Mouse (Mus musculus) neural tube, embryonic 15.5 days (tissue): ENCODE measurements around the gene Snx5. TPM values are rescaled to one million over a fixed set of nuclear protein-coding genes. Genes with fewer than 3 reads are reported as not detected.

ENCODE experiments used
- ATAC-seq: fragments of 200-750 bp; cut with Nextera tagmentation; 2 replicates; pipeline ENCODE4 v1.8.0; 2017; ENCODE audit warnings: mild to moderate bottlenecking, moderate TSS enrichment, moderate library complexity; ENCODE audit not compliant: low FRiP score
- H3K27ac ChIP-seq: fragments of 300-500 bp; sonication (generic); replicated peaks from 2 replicates; pipeline ENCODE4 v1.5.1; 2015; ENCODE audit warnings: mild to moderate bottlenecking, inconsistent platforms
- H3K27me3 ChIP-seq: fragments of 300-500 bp; sonication (generic); replicated peaks from 2 replicates; pipeline ENCODE4 v1.6.1; 2015; ENCODE audit warnings: inconsistent platforms
- H3K36me3 ChIP-seq: fragments of 300-500 bp; sonication (generic); 2 replicates; pipeline ENCODE4 v1.6.1; 2015; ENCODE audit warnings: inconsistent platforms
- H3K4me1 ChIP-seq: fragments of 300-500 bp; sonication (generic); 2 replicates; pipeline ENCODE4 v1.6.1; 2015; ENCODE audit warnings: inconsistent platforms
- H3K4me2 ChIP-seq: fragments of 300-500 bp; sonication (generic); 2 replicates; pipeline ENCODE4 v1.6.1; 2015; ENCODE audit warnings: inconsistent platforms, mild to moderate bottlenecking, moderate library complexity
- H3K4me3 ChIP-seq: fragments of 300-500 bp; sonication (generic); replicated peaks from 2 replicates; pipeline ENCODE4 v1.5.1; 2015; ENCODE audit warnings: mild to moderate bottlenecking, inconsistent platforms
- H3K9ac ChIP-seq: fragments of 300-500 bp; sonication (generic); replicated peaks from 2 replicates; pipeline ENCODE4 v1.6.1; 2015; ENCODE audit warnings: mild to moderate bottlenecking, inconsistent platforms
- H3K9me3 ChIP-seq: fragments of 300-500 bp; sonication (generic); replicated peaks from 2 replicates; pipeline ENCODE4 v1.6.1; 2016; ENCODE audit warnings: inconsistent platforms
- WGBS: fragments of 180-500 bp; shearing (Covaris S2); methylation state at CpG from one replicate; pipeline ENCODE4 v1.1.7; 2015; ENCODE audit warnings: mixed read lengths; 5-methylcytosine and 5-hydroxymethylcytosine counted together
- polyA plus RNA-seq: library from polyadenylated mRNA; unstranded; fragments of >200 nt; fragmentation: Nextera tagmentation; extraction: Ambion mirVana; gene quantifications from 2 replicates; pipeline ENCODE4 v1.2.1, GENCODE M21; 2015

Snx5 gene
- polyA plus RNA-seq, 1 experiment from 2014 or later = 74.4 TPM

DNA sequence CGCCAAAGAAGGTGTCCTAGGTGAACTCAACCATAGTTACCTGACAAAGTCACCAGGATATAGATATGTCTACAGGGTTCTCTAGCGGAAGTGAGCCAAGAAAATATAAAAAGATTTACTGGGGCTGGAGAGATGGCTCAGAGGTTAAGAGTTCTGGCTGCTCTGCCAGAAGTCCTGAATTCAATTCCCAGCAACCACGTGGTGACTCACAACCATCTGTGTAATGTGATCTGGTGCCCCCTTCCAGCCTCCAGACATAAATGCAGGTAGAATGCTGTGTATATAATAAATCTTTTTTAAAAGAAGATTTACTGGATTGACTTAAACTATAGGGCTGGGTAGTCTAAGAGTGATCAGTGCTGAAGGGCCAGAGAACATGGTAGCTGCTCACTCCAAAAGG, 10.7 kb upstream of the Snx5 start:
- Histone ChIP-seq H3K4me3 (no peak overlapping the region), H3K9me3 (no peaks in the 10 kb centered on the region), H3K27ac (no peak overlapping the region), H3K36me3 (peaks cover 17% of the 10 kb centered on the region; the same call in 1 of the 2 replicates), H3K27me3 (no peaks in the 10 kb centered on the region), H3K9ac (no peak overlapping the region), H3K4me1 (no peaks in the 10 kb centered on the region), H3K4me2 (no peak overlapping the region)
- 66% methylated on average over 3 of the region's 3 CpGs for WGBS
- no peak for ATAC-seq

DNA sequence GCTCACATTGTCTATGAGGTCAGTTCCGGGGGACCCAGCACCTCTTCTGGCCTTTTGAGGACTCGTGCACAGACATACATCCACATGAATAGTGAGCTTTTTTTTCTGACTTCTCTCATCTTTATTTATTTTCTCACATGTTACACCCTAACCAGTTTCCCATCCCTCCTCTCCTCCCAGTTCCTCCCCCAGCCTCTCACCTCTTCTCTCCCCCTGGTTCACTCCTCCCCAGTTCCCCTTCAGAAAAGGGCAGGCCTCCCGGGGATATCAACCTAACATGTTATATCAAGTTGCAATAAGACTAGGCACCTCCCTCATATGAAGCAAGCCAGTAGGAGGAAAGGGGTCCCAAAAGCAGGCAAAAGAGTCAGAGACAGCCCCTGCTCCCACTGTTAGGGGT, 9.9 kb upstream of the Snx5 start:
- Histone ChIP-seq H3K36me3 (peaks cover 19% of the 10 kb centered on the region), H3K27me3 (no peaks in the 10 kb centered on the region), H3K27ac (no peak overlapping the region), H3K9me3 (no peaks in the 10 kb centered on the region), H3K9ac (no peak overlapping the region), H3K4me3 (no peak overlapping the region), H3K4me2 (no peak overlapping the region), H3K4me1 (no peaks in the 10 kb centered on the region)
- no peak for ATAC-seq
- 86% methylated on average over 3 of the region's 3 CpGs for WGBS

DNA sequence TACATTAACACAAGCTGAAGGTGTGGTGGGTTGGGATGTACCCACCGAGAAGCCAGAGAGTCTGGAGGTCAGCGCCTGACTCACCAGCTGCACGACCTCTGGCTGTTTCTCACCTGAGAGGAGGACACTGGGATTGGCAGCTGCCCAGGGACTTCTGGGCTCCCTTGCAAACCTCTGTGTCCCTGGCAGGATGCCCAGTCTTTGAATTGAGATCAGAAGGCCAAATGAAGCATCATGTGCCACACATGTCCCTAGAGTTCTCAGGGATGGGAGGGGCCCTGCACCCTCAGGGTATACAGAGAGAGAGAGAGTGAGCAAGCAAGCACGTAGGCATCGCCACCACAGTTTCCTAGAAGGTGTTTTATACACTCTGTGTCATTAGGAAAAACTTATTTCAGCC, 9.0 kb upstream of the Snx5 start:
- Histone ChIP-seq H3K27me3 (no peaks in the 10 kb centered on the region), H3K4me3 (no peak overlapping the region), H3K36me3 (peaks cover 19% of the 10 kb centered on the region), H3K9me3 (no peaks in the 10 kb centered on the region), H3K4me1 (no peaks in the 10 kb centered on the region), H3K9ac (no peak overlapping the region), H3K27ac (no peak overlapping the region), H3K4me2 (no peak overlapping the region)
- no peak for ATAC-seq
- WGBS = 58% methylated on average over 5 of the region's 5 CpGs

DNA sequence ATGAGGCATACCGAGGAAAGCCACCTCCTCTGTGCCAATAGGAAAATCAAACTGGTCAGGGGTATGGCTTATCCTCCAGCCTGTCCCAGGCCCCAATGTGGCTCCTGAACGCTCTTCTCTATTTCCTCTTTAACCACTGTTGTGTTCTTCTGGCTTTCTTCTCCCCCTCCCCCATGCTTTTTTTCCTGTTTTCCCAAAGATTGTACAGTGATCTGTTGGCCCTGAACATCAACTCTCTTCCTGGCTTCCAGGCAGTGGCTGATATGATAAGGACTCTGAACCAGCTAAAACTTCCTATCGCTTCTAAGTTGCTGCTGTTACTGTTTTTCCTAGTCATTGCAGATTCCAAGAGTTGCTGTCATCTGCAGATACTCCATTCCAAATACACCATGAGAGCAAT, 6.2 kb upstream of the Snx5 start:
- H3K27me3 ChIP-seq = no peaks in the 10 kb centered on the region
- H3K9ac ChIP-seq = no peak overlapping the region
- H3K36me3 ChIP-seq = peaks cover 19% of the 10 kb centered on the region
- H3K9me3 ChIP-seq = no peaks in the 10 kb centered on the region
- no peaks in the 10 kb centered on the region for H3K4me1 ChIP-seq
- no peak overlapping the region for H3K4me2 ChIP-seq
- H3K4me3 ChIP-seq = no peak overlapping the region
- 90% methylated on average over 3 of the region's 3 CpGs for WGBS
- H3K27ac ChIP-seq = no peak overlapping the region
- no peak for ATAC-seq

DNA sequence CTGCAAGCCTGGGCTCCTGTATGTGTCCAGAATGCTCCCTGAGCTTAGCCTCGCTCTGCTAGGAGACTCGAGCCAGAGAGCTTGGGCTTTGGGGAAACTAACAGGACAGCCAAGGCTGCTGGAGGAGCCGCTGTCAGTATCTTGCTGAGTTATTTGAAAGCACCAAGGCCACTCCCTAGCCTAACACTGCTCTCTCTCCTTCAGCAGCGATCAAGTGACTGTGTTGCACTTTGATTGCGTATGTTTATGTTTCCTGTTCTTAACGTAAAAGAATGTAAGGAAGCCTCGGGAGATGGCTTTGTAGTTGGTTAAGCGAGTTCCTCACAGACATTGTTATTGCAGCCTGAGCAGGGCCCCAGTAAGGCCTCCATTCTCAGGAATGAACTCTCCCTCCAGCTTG, 4.0 kb upstream of the Snx5 start:
- H3K4me3 ChIP-seq = no peak overlapping the region
- 73% methylated on average over 8 of the region's 8 CpGs for WGBS
- H3K9ac ChIP-seq = no peak overlapping the region
- H3K27me3 ChIP-seq = no peaks in the 10 kb centered on the region
- H3K4me2 ChIP-seq = no peak overlapping the region
- no peak overlapping the region for H3K27ac ChIP-seq
- no peaks in the 10 kb centered on the region for H3K9me3 ChIP-seq
- ATAC-seq = no peak
- H3K36me3 ChIP-seq = peaks cover 17% of the 10 kb centered on the region
- no peaks in the 10 kb centered on the region for H3K4me1 ChIP-seq

DNA sequence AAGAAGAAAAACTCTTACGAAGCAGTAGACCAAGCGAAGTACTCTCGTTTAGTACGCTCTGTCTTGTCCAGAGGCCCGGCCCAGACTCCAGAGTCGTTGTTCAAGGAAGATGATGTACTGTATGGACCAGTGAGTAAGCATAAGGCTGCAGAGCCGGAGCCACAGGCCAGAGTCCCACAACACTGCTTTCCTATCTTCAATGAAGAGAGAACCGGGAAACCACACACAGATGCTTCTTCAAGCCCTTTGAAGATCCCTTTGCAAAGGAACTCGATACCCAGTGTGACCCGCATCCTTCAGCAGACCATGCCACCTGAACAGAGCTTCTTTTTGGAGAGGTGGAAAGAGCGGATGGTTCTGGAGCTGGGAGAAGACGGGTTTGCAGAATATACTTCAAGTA, 1.4 kb upstream of the Snx5 start:
- Histone ChIP-seq H3K4me3 (no peak overlapping the region), H3K36me3 (peaks cover 4% of the 10 kb centered on the region; the same call in 1 of the 2 replicates), H3K27me3 (no peaks in the 10 kb centered on the region), H3K9me3 (no peaks in the 10 kb centered on the region), H3K4me2 (no peak overlapping the region), H3K27ac (no peak overlapping the region), H3K4me1 (peaks cover 25% of the 10 kb centered on the region), H3K9ac (no peak overlapping the region)
- ATAC-seq = no peak
- WGBS = 94% methylated on average over 12 of the region's 12 CpGs

DNA sequence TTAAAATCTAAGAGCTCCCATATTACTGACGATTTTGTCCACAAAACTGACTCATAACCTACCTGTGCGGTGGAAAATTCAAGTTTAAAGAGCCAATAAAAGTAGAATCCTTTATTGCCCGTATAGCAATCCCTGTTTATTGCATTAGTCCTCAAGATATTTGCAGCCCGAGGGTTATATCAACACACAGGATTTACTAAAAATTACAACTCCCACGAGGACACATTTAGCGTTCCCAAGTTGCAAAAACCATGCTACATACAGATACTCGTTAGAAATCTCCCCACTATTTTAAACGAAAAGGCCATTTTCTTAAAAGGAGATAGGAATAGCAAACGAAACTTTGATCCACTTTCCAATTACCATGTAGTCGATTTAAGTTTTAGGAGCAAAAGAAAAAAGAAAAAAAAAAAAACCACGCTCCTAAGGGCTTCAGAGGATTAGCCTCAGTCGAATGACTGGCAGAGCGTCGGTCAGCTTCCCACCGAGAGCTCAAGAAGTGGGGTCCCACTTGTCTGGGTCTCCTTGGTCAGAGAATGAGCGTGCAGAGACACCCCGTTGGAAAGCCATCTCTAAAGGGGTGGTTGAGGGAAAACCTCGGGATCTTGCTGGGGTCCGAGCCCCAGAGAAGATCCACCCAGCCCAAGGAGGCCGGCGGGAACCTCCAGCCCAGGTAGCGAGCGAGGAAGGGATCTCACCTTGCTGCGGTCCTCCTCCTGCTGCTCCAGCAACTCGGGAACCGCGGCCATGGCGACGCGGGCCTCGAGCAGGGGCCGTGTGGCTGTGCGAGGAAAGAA, 829 bp downstream of the Snx5 start:
- WGBS = under 1% methylated on average over 33 of the region's 33 CpGs
- Histone ChIP-seq H3K36me3 (no peaks in the 10 kb centered on the region), H3K9me3 (no peaks in the 10 kb centered on the region), H3K4me2 (peak overlapping the region; percentile 83), H3K27ac (peak overlapping the region; percentile 96), H3K9ac (peak overlapping the region; percentile 90), H3K27me3 (no peaks in the 10 kb centered on the region), H3K4me3 (peak overlapping the region; percentile 63), H3K4me1 (peaks cover 34% of the 10 kb centered on the region)
- no peak for ATAC-seq

DNA sequence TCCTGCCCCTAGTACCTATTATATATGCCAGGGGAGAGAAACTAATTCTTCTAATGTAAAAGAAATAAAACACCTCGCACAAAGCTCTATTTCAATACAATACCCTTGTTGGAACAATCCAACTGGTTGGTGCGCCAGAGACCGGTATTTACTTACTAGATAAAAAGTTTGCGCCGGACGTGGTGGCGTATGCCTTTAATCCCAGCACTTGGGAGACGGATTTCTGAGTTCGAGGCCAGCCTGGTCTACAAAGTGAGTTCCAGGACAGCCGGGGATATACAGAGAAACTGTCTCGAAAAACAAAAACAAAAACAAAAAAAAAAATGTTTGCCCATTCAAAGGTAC, 1.4 kb downstream of the Snx5 start:
- H3K27me3 ChIP-seq = no peaks in the 10 kb centered on the region
- H3K4me1 ChIP-seq = peaks cover 34% of the 10 kb centered on the region
- peak overlapping the region; percentile 63 for H3K4me3 ChIP-seq
- no peak for ATAC-seq
- peak overlapping the region; percentile 83 for H3K4me2 ChIP-seq
- H3K27ac ChIP-seq = no peak overlapping the region
- WGBS = 3% methylated on average over 11 of the region's 11 CpGs
- no peaks in the 10 kb centered on the region for H3K36me3 ChIP-seq
- peak overlapping the region; percentile 90 for H3K9ac ChIP-seq
- H3K9me3 ChIP-seq = no peaks in the 10 kb centered on the region

DNA sequence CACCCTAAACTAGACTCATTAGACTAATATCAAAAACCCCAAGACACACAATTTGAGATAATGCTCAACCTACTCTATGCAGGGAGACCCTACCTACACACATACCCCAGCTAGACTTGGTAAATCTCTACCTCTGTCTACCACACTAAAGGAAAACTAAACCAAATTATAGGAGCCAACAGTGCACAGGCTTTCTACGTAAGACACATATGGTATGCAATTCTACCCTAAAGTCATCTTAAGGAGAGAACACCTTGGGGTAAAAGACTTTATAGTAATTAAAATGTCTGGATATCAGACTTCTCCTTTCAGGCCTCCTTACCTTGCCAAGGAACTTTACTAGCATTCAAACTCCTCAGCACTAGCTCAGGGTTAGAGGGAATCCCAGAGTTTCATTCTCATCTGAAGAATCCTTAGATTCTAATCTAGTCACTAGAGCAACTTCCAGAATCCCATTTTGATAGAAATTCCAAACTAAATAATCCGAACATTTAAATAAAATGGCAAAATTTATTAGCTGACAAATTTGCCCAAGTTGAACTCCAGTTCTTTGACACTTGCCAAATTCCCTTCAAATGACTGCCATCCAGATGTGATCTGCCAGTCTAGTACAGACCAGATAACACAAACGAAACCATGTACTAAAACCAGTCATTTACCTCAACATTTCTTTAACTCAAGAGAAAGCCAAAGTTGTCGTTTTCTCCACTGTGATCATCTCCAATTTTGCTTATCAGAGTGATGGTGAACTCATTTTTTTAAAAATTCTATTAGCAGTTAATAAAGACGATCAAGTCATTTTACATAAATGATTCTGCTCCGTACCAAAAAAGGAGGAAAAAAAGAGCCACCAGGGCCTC, 2.0 kb downstream of the Snx5 start:
- Histone ChIP-seq H3K9ac (peak overlapping the region; percentile 90), H3K36me3 (no peaks in the 10 kb centered on the region), H3K27ac (no peak overlapping the region), H3K4me2 (peak overlapping the region; percentile 83), H3K4me1 (peaks cover 34% of the 10 kb centered on the region), H3K9me3 (no peaks in the 10 kb centered on the region), H3K27me3 (no peaks in the 10 kb centered on the region), H3K4me3 (peak overlapping the region; percentile 63)
- 11% methylated on average over 6 of the region's 6 CpGs for WGBS
- ATAC-seq = no peak

DNA sequence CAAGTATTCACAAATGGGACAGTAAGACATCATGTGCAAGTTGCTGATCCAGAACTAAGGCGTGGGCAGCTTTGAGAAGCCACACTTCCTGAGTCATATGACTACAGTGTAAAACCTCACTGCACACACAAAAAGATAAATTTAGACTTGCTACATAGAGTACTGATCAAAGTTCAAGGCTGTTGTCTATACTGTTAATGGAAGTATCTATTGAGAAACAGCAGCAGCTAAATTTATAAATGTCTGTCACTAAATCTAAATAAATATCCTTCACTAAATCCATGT, 3.0 kb downstream of the Snx5 start:
- H3K9me3 ChIP-seq = no peaks in the 10 kb centered on the region
- H3K9ac ChIP-seq = no peak overlapping the region
- no peaks in the 10 kb centered on the region for H3K36me3 ChIP-seq
- peak overlapping the region; percentile 83 for H3K4me2 ChIP-seq
- no peak for ATAC-seq
- 58% methylated on average over 1 of the region's 1 CpGs for WGBS
- H3K4me1 ChIP-seq = peaks cover 34% of the 10 kb centered on the region
- H3K27me3 ChIP-seq = no peaks in the 10 kb centered on the region
- H3K27ac ChIP-seq = no peak overlapping the region
- no peak overlapping the region for H3K4me3 ChIP-seq

DNA sequence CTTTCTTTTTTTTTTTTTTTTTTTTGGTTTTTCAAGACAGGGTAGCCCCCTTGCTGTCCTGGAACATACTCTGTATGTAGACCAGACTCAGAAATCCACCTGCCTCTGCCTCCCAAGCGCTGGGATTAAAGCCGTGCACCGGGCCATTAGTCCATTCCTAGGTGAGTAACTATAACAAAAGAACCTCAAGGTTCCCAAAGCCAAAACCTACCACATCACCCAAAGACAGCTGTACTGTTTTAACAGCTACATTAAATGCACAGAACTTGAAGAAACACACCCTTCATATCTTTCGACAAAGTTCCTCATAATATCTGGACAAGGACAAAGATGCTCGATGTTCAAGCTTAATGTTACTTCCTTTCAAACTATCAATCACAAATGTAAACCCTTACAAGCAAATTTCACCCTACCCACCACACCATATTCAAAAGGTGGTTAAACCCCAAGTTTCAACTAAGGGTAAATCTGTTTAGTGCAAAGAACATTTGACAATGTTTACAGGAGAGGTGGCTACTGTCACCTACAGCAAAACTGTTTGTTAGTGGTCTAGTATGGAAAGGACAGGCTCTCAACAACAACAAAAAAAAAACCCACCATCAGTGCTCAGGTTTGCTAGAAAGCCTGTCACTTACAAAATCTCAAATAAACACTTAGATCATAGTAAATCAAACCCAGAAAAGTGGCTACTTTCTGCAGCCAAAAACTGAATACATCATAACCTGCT, 3.5 kb downstream of the Snx5 start:
- H3K9ac ChIP-seq = no peak overlapping the region

More for the DNA sequence above, 3.5 kb downstream of the Snx5 start:
- H3K4me2 ChIP-seq = 0 out of 2 replicates have a peak overlapping the region, but pooled peaks have one; percentile 83
- H3K36me3 ChIP-seq = no peaks in the 10 kb centered on the region
- no peak overlapping the region for H3K4me3 ChIP-seq
- WGBS = 61% methylated on average over 5 of the region's 5 CpGs
- H3K9me3 ChIP-seq = no peaks in the 10 kb centered on the region
- H3K27me3 ChIP-seq = no peaks in the 10 kb centered on the region
- peaks cover 34% of the 10 kb centered on the region for H3K4me1 ChIP-seq
- no peak overlapping the region for H3K27ac ChIP-seq
- no peak for ATAC-seq
